Mouse (Mus musculus): ENCODE results near the gene Calb2.

Gene Calb2

GRCm38 (mm10) chr8:110168046-110168445, at the start of gene Calb2:
Gene Calb2, minus strand, starts transcription at chr8:110168210.
- peak; percentile 80 for DNase-seq (ENCODE audit: extremely low spot score, low spot score)

GRCm38 (mm10) chr8:110217681-110218131, 49.7 kb upstream of the Calb2 start:
- peak; percentile 100 for DNase-seq (ENCODE audit: extremely low spot score, low spot score)

DNA sequence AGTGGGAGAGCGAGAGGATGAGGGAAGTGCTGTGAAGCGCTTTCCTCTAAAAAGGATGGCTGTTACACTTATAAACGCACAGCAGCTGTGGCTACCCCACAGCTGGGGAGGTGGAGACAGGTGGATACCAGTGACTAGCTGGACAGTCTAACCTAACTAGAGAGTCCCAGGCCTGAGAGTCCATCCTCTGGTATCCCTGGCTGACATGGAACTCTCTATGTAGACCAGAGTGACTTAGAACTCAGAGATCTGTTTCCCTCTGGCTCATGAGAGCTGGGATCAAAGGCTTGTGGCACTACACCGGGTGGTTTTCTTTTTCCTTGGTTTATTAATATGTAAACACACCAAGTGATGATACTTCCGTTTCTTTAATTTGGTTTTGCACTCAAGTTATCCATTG, 49.2 kb upstream of the Calb2 start:
- DNase-seq (ENCODE audit: extremely low spot score, low spot score): no peak

DNA sequence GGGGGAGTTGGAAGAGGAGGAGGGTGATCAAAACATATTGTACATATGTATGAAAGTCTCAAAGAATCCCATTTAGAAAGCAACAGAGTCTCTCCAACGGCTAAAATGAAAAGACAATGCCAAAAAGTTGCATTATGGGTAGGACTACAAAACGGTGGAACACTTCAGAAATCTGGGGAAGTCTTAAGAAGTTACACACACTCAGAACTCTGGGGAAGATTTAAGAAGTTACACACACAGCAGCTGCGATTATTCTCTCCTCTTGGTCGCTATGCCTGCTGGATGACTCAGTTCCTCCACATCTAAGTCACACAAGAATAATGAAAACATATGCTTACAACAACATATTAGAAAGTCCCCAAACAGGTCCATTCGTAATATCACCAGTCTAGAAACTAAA, 48.2 kb upstream of the Calb2 start:
- no peak for DNase-seq (ENCODE audit: extremely low spot score, low spot score)

DNA sequence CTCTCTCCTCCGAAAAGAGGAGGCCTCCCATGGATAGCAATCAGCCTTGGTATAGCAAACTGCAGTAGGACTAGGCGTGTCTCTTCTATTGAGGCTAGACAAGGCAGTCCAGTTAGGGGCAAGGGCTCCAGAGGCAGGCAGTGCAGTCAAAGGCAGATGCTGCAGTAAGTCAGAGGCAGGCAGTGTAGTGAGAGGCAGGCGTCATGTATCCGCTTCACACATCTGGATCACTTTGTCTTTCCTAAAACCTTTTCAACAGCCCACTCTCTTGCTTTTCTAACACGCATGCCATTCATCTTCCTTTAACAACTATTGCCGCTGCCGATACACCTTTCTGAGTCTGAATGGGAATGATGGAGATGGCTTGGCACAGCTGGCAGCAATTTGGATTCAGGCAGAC, 47.4 kb upstream of the Calb2 start, which contains the start of gene Cmtr2:
Gene Cmtr2 (plus strand): TSS at position 301 of the 400 bp plus-strand sequence.
- no peak for DNase-seq (ENCODE audit: extremely low spot score, low spot score)

GRCm38 (mm10) chr8:110201806-110202205, 33.8 kb upstream of the Calb2 start:
- DNase-seq (ENCODE audit: extremely low spot score, low spot score): peak; percentile 53

GRCm38 (mm10) chr8:110196678-110197077, 28.7 kb upstream of the Calb2 start:
- DNase-seq (ENCODE audit: extremely low spot score, low spot score): peak; percentile 58

GRCm38 (mm10) chr8:110188961-110189750, 21.1 kb upstream of the Calb2 start:
- no peak for DNase-seq (ENCODE audit: extremely low spot score, low spot score)

DNA sequence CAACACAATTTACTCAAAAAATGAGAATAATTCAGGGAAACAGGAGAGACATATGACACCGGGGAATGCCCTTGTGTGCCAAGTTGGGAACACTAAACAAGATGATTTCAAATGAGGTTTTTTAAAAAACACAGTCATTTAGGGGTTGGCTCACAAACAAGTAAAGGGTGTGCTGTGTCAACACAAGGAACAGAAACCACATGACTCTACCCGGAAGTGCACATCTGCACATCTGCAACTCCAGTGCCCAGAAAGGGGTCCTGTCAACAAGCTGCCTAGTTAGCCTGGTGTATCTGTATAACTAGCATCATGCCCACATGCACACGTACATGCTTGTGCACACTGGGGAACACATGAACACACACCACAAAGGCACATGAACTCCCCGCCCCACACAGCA, 17.5 kb upstream of the Calb2 start:
- no peak for DNase-seq (ENCODE audit: extremely low spot score, low spot score)

DNA sequence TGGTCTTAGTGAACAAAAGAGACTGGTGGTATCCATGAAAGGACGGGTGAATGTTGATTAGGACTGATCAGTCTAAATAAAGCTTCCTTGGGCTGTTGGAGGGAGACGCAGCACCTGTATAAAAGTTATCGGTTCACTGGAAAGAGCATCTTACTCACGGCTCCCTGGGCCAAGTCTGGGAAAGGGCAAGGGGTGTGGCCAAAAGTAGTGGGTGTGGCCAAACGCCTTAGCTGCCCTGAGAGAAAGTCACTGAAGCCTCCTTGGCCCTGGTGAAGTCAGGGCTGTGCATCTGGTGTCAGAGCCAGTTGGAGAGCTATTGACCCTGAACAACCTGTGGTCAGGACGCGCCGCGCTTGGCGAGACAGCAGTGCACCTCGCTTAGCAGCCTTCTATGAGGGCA, 15.7 kb upstream of the Calb2 start:
- DNase-seq (ENCODE audit: extremely low spot score, low spot score): no peak

- no peak for DNase-seq (ENCODE audit: extremely low spot score, low spot score)
These were observed 14.8 kb upstream of the Calb2 start for GRCm38 (mm10) chr8:110182735-110183367.

GRCm38 (mm10) chr8:110177359-110178155, 9.5 kb upstream of the Calb2 start:
- no peak for DNase-seq (ENCODE audit: extremely low spot score, low spot score)

DNA sequence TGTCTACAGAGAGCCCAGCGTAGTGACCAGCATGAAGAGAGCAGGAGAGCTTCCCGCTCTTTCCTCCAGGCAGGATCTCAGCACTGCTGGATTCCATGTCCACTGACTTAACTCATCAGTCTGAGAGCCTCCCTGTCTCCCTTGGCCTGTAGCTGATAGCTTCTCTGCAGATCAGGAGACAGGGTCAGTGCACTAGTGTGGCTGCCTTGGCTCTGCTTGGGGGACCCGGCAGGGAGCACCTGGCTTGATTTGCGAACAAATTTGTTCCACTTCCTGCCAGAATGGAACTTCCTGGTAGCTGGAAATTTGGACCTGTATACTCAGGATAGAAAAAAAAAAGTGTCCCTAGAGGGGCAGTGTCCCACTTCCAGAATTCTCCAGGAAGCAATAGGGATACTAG, 6.8 kb upstream of the Calb2 start:
- DNase-seq (ENCODE audit: extremely low spot score, low spot score): no peak

DNA sequence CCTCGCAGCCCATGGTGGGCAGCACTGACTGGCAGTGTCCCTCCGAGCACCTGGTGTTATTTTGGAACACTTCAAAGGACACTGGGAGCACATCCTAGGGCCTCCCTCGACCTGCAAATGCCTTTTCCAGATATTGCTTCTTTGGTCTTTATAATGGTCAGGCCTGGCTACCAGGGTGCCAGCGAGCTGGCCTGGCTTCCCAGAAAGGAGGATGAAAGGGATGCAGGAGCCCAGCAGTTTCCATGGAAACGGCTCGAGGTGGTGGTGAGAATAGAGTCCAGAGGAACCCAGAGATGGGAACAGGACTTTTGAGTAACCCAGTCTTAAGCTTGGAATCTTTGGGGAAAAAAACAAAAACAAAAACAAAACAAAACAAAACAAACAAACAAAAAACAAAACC, 4.2 kb upstream of the Calb2 start:
- DNase-seq (ENCODE audit: extremely low spot score, low spot score): no peak

DNA sequence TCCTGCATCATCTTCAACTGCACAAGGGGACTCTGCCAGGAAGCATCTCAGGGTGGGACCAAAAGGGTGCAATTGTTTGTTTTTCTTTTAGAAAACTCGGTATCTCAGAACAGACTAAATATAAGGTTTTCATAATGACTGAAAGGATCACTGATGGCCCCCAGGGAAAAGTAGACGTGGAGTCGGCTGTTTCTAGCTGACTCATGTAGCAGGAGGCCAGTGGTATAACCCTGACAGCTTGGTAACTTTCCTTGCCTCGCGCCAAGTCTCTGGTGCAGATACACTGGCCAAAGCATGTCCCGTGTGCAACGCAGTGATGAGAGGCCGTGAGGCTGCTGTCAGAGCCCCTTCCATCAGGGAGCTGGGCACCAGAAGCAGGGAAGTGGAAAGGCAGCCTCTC, 1.7 kb downstream of the Calb2 start:
- DNase-seq (ENCODE audit: extremely low spot score, low spot score): no peak

DNA sequence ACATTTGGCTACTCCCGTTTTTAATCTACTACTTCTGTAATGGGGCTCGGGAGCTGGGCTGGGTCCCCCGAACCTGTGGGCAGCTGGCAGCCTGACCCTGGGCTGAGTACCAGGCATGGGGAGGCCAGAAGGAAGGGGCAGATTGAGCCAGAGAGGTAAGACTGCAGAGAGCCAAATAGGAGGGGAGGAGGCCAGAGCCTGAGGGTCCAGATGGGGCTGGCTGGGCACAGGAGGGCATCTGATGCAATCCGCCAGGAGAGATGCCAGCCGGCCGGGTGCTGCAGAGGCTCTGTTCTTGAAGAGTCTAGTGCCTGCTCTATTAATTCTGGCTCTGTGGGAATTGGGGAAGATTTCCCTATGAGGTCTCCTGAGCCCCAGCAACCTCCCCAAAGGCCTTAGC, 6.0 kb downstream of the Calb2 start:
- no peak for DNase-seq (ENCODE audit: extremely low spot score, low spot score)

- DNase-seq (ENCODE audit: extremely low spot score, low spot score): no peak
These were observed 15.1 kb downstream of the Calb2 start for GRCm38 (mm10) chr8:110152951-110153350.

DNA sequence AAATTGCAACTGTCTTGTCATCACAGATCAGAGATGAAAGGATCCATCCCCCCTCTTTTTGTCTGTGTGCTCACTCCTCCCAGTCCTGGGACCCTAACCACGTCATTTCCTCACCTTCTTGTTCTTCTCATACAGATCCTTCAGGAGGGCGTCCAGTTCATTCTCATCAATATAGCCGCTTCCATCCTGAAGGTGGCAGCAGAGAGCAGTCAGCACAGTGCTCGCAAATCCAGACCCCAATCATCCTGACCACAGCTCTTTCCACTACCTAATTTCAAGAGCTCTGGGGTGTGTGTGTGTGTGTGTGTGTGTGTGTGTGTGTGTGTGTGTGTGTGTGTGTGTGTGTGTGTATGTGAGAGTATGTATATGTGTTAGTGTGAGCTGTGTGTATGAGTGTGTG, 22.5 kb downstream of the Calb2 start:
- DNase-seq (ENCODE audit: extremely low spot score, low spot score): peak; percentile 62

- no peak for DNase-seq (ENCODE audit: extremely low spot score, low spot score)
These were observed 27.2 kb downstream of the Calb2 start for GRCm38 (mm10) chr8:110140770-110141169.

GRCm38 (mm10) chr8:110140156-110140555, 27.9 kb downstream of the Calb2 start:
- no peak for DNase-seq (ENCODE audit: extremely low spot score, low spot score)

DNA sequence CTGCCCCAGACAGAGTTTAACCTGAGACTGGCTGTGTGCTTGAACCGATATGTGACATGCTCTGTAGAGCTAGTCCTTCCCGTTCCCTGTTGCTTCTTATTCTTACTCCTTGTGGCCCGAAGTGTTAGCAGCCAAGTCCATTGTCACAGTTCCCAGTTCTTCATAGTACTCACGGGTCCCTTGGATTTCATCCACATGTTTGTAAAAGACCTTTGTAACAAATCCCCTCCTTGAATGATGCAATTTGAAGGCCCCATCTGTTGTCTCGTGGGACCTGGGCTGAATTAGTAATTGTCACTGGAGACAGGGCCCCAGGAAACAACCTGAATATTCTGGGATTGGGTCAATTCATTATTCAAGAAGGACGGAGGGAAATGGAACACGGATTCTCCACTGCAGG, 32.5 kb downstream of the Calb2 start:
- DNase-seq (ENCODE audit: extremely low spot score, low spot score): no peak

GRCm38 (mm10) chr8:110134236-110134635, 33.8 kb downstream of the Calb2 start:
- DNase-seq (ENCODE audit: extremely low spot score, low spot score): no peak
